In the genomic region with DNA sequence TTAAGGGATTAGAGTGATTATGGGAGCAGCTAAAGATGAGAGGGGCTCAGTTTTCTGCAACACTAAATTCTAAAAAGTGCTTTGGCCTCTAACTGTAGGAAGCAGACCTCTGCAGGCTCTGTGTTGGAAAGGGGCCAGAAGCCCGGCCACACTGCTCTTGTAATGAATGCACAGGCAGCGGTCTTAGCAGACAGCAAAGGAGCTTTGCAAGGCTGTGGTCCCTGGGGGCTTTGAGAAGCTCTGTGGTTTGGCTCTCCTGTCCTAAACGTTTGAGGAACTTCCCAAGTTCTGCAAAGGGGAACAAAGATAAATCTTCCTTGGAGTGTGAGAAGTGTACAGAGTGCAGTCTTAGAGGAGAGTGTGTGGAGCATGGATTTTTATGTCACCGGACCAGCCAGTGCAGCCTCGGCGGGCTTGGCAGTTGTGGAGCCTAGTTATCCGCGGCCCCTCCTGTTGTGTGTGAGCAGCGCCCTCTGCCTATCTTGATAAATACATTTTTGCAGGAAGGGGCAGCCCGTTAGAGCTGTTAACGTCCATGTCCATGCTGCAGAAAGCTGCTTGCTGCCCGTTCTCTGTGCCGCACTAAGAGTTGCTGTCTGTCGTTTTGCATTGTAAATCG, we compare ENCODE assay signal across 11 mouse cellular contexts. TPM values are rescaled to one million over a fixed set of nuclear protein-coding genes. Genes with fewer than 3 reads are reported as not detected.
DNase-seq lines count a peak whose midpoint lies in the region; TF ChIP-seq lines count a peak whose summit lies in the region.
"Had no signal": no experiment of that assay in that cellular context is flagged by ENCODE, and none has a peak within 500 bp of the region (broad histone marks: within the 10 kb centered on the region; RNA-seq: fewer than 3 reads in every experiment).

No protein-coding gene starts in this region.

- H3K27me3 ChIP-seq in myocyte (ENCODE audit: control insufficient read depth, insufficient read depth, insufficient read length): no peaks in the 10 kb centered on the region

- TF ChIP-seq POLR2A in myocyte (IDR thresholded peaks at IDR 0.05; ENCODE audit: insufficient read length, low read depth): no peak

- peak; percentile 95 for DNase-seq in heart, adult 11 months
- no peak for DNase-seq in heart, postnatal 25 days (ENCODE audit: low spot score)
- DNase-seq in right cerebral cortex, postnatal 4 days: peak; percentile 28
- no peak for DNase-seq in right cerebral cortex, postnatal 14 days
- peak; percentile 64 to 66 for DNase-seq in heart, postnatal 10 days
- DNase-seq in thymus, postnatal 10 days (ENCODE audit: low spot score in 2 of 2): no peak
- DNase-seq in layer of hippocampus, adult 11-12 months (ENCODE audit: low spot score): no peak

- intact Hi-C loops in heart, postnatal 25 days (cut with DNase I): no loop called here
- intact Hi-C loops in heart, postnatal 10 days (cut with DNase I): loop anchor here (2.0 kb wide), 1 partner anchor 31 kb away; no protein-coding TSS in a partner anchor

- H3K79me2 ChIP-seq in myocyte (ENCODE audit: control insufficient read depth, insufficient read depth): no peaks in the 10 kb centered on the region

- H3K4me3 ChIP-seq in myocyte: no peak overlapping the region

- H3K36me3 ChIP-seq in myocyte (ENCODE audit: control insufficient read depth, insufficient read depth): peaks cover 30% of the 10 kb centered on the region

- H3ac ChIP-seq in myocyte (ENCODE audit: control insufficient read depth, insufficient read length): no peak overlapping the region

- no peak overlapping the region for H3K4me2 ChIP-seq in myocyte (ENCODE audit: low read depth)

TF ChIP-seq in myocyte, 11 proteins besides CTCF, POLR2A, EP300 and RAD21:
- TF ChIP-seq MAX (IDR thresholded peaks at IDR 0.05; ENCODE audit: low read depth) (no peak), POLR2AphosphoS2 (IDR thresholded peaks at IDR 0.05; ENCODE audit: insufficient read length, low read depth) (peak; percentile 36), E2F4 (IDR thresholded peaks at IDR 0.05; ENCODE audit: insufficient read depth) (no peak)

RNA-seq across cellular contexts. Expression of a gene that starts 33.0 kb away (rescaled TPM):
- total RNA-seq in heart, postnatal 25 days (2021): 10 to 100 TPM; 72.5 to 87.3 TPM
- total RNA-seq in heart, postnatal 10 days (2021): 100 to 1,000 TPM in 1 of 2 experiments, 10 to 100 TPM in 1; 96.2 to 104 TPM
- 25.8 TPM for polyA plus RNA-seq in myocyte (2012; fragmentation: generic; extraction: Trizol)

RNA-seq across cellular contexts. Expression of a gene that starts 35.4 kb away (rescaled TPM):
- not detected for total RNA-seq in heart, postnatal 25 days (2021)
- not detected for total RNA-seq in heart, postnatal 10 days (2021)
- 0.02 TPM for polyA plus RNA-seq in myocyte (2012; fragmentation: generic; extraction: Trizol)
- total RNA-seq: G1E had no signal
- polyA plus RNA-seq: G1E; liver, embryonic 16.5 days; stomach, embryonic 14.5 days had no signal

Comparison
In these comparisons a context has a peak if more than half of its experiments do, and no peak if none do; other contexts are left out.
1. DNase-seq: peak in heart, adult 11 months (single experiment), right cerebral cortex, postnatal 4 days (single experiment) and heart, postnatal 10 days (2 of 2); none in heart, postnatal 25 days (single experiment), right cerebral cortex, postnatal 14 days (single experiment), thymus, postnatal 10 days (0 of 2) and layer of hippocampus, adult 11-12 months (single experiment).